Mouse (Mus musculus): ENCODE results near the gene Disp1. TPM values are rescaled to one million over a fixed set of nuclear protein-coding genes. Genes with fewer than 3 reads are reported as not detected.

Disp1 gene
- polyA plus RNA-seq, 1 experiment from 2014 or later, result 8.0 TPM

DNA sequence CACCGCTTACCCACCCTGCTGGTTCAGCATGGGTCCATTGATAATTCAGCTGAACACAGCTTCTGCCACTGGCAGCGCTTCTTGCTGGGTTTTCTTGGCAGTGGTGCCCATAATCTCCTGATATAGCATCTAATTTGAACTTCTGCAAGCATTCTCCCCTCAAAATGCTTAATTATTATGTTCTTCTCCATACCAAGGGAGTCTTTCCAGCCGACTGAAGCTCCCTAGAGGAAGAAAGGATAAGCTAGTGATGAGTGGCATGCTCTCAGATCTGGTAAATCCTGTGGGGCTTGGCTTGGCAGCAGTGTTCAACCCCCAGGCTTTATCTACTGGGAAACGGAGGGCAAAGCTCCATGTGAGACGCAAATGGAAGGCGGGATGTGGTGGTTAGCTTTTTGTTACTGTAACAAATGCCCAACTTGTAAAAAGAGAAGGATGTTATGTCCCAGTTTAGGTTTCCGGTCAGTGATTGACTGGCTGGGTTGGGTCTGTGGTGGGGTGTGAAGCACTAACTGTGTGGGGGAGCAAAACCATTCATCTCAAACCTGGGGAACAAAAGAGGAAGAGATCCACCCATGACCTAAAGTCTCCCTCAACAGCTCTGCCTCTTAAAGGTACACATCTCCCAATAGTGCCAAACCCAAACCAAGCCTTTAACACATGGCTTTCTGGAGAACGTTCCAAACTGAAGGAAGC lies 151.2 kb downstream of the Disp1 start:
- Histone ChIP-seq H3K27ac (ENCODE audit: low read length) (no peak overlapping the region), H3K4me3 (ENCODE audit: low read length) (no peak overlapping the region), H3K4me2 (ENCODE audit: low read depth, low read length) (no peak overlapping the region), H3K9ac (ENCODE audit: low read depth, low read length) (no peak overlapping the region), H3K4me1 (ENCODE audit: control insufficient read depth, insufficient read depth, low read length) (peaks cover 9% of the 10 kb centered on the region; the same call in 1 of the 2 replicates), H3K27me3 (replicated peaks; ENCODE audit: control insufficient read depth, insufficient read depth, low read length) (no peaks in the 10 kb centered on the region), H3K36me3 (ENCODE audit: control insufficient read depth, insufficient read depth, low read length) (no peaks in the 10 kb centered on the region), H3K9me3 (ENCODE audit: control insufficient read depth, low read length) (no peaks in the 10 kb centered on the region)
- WGBS, result 80% methylated on average over 8 of the region's 8 CpGs
- no peak for ATAC-seq

- no peaks in the 10 kb centered on the region for H3K27me3 ChIP-seq (replicated peaks; ENCODE audit: control insufficient read depth, insufficient read depth, low read length)
- no peak overlapping the region for H3K27ac ChIP-seq (ENCODE audit: low read length)
- no peaks in the 10 kb centered on the region for H3K36me3 ChIP-seq (ENCODE audit: control insufficient read depth, insufficient read depth, low read length)
- 78% methylated on average over 7 of the region's 7 CpGs for WGBS
- no peak overlapping the region for H3K4me2 ChIP-seq (ENCODE audit: low read depth, low read length)
- peaks cover 6% of the 10 kb centered on the region; the same call in 1 of the 2 replicates for H3K4me1 ChIP-seq (ENCODE audit: control insufficient read depth, insufficient read depth, low read length)
- no peaks in the 10 kb centered on the region for H3K9me3 ChIP-seq (ENCODE audit: control insufficient read depth, low read length)
- no peak overlapping the region for H3K4me3 ChIP-seq (ENCODE audit: low read length)
- no peak overlapping the region for H3K9ac ChIP-seq (ENCODE audit: low read depth, low read length)
- ATAC-seq, result no peak
Measured at GRCm38 (mm10) chr1:183067807-183068206, 153.5 kb downstream of the Disp1 start.

GRCm38 (mm10) chr1:183066981-183067380 lies 154.3 kb downstream of the Disp1 start:
- no peaks in the 10 kb centered on the region for H3K9me3 ChIP-seq (ENCODE audit: control insufficient read depth, low read length)
- no peak overlapping the region for H3K27ac ChIP-seq (ENCODE audit: low read length)
- WGBS, result 65% methylated on average over 4 of the region's 4 CpGs
- H3K4me1 ChIP-seq (ENCODE audit: control insufficient read depth, insufficient read depth, low read length), result peaks cover 2% of the 10 kb centered on the region; the same call in 1 of the 2 replicates
- H3K27me3 ChIP-seq (replicated peaks; ENCODE audit: control insufficient read depth, insufficient read depth, low read length), result no peaks in the 10 kb centered on the region
- no peak overlapping the region for H3K4me3 ChIP-seq (ENCODE audit: low read length)
- H3K4me2 ChIP-seq (ENCODE audit: low read depth, low read length), result no peak overlapping the region
- H3K9ac ChIP-seq (ENCODE audit: low read depth, low read length), result no peak overlapping the region
- ATAC-seq, result no peak
- H3K36me3 ChIP-seq (ENCODE audit: control insufficient read depth, insufficient read depth, low read length), result no peaks in the 10 kb centered on the region

DNA sequence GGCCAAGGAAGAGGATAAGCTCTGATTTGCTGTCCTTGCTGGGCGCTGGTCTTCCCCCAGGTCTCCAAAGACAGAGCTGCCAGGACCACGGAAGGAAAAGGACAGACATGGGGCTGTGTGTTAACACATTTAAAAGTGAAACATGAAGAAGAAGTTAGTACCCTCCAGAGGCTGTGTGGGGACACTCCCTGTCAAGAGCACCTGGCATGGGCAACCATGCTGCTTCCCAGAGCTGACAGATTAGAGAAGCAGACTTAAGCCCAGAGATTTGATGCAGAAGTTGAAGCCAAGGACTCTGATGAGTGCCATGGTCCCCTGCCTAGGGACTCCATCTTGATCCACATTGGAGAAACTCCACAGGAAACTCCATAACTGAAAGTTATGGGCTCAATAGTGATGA lies 160.7 kb downstream of the Disp1 start:
- Histone ChIP-seq H3K27me3 (replicated peaks; ENCODE audit: control insufficient read depth, insufficient read depth, low read length) (no peaks in the 10 kb centered on the region; the same call in 1 of the 2 replicates), H3K4me3 (ENCODE audit: low read length) (no peak overlapping the region), H3K9me3 (ENCODE audit: control insufficient read depth, low read length) (no peaks in the 10 kb centered on the region), H3K4me2 (ENCODE audit: low read depth, low read length) (no peak overlapping the region), H3K9ac (ENCODE audit: low read depth, low read length) (no peak overlapping the region), H3K27ac (ENCODE audit: low read length) (no peak overlapping the region), H3K36me3 (ENCODE audit: control insufficient read depth, insufficient read depth, low read length) (no peaks in the 10 kb centered on the region), H3K4me1 (ENCODE audit: control insufficient read depth, insufficient read depth, low read length) (peaks cover 3% of the 10 kb centered on the region; the same call in 1 of the 2 replicates)
- ATAC-seq, result no peak
- WGBS, result 73% methylated on average over 2 of the region's 2 CpGs

DNA sequence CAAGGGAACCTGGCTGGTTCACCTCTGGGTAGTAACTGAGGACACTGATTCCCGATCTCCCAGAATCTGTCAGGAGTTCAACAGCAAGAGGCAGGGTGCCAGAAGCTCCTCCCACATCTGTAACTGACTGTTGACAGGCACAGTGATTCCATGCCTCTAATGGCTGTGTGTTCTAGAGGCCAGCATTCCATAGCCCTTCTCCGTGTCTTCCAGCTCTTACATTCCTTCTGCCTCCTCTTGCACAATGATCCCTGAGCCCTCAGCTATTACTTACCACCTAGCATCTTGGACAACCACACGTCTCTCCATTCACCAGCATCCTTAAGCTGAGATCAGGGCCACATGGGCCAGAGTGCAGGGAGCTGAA lies 165.1 kb downstream of the Disp1 start:
- Histone ChIP-seq H3K4me2 (ENCODE audit: low read depth, low read length) (no peak overlapping the region), H3K9me3 (ENCODE audit: control insufficient read depth, low read length) (no peaks in the 10 kb centered on the region), H3K36me3 (ENCODE audit: control insufficient read depth, insufficient read depth, low read length) (no peaks in the 10 kb centered on the region), H3K4me3 (ENCODE audit: low read length) (no peak overlapping the region), H3K27ac (ENCODE audit: low read length) (peak overlapping the region; percentile 33; the same call in 1 of the 2 replicates), H3K9ac (ENCODE audit: low read depth, low read length) (no peak overlapping the region), H3K27me3 (replicated peaks; ENCODE audit: control insufficient read depth, insufficient read depth, low read length) (no peaks in the 10 kb centered on the region; the same call in 1 of the 2 replicates), H3K4me1 (ENCODE audit: control insufficient read depth, insufficient read depth, low read length) (peaks cover 6% of the 10 kb centered on the region; the same call in 1 of the 2 replicates)
- ATAC-seq, result peak; percentile 29; the same call in 1 of the 2 replicates
- WGBS, result 33% methylated on average over 3 of the region's 3 CpGs

DNA sequence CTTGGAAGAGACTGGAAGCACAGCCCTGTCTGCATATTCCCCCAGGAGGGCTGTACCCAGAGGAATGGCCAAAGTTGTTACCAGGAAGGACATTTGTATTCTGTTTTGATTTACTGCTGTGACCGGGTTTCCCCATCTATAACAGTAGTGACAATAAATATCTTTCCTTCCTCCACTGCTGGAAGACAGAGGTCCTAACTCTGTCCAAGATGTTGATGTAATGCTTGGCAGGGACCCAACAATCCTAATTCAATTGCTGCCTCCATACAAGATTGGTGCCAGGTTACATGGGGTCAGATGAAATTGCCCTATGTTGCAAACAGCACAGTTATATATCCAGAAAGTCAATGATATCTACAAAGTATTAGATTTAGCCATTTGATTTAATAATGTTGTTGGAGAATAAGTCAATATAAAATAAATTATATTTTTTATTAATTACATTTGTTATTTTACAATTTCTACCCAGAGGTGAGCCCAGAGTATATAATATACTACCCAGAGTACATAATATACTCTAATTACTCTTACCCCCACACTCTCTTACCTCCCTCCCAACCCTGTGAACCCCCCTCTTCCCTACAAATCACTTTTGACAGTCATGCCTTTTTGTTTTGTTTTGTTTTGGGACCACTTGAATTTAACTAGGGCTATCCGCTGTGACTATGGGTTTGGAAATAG lies 165.6 kb downstream of the Disp1 start:
- peak; percentile 51 for ATAC-seq
- H3K4me3 ChIP-seq (ENCODE audit: low read length), result no peak overlapping the region
- H3K9ac ChIP-seq (ENCODE audit: low read depth, low read length), result no peak overlapping the region
- no peak overlapping the region for H3K4me2 ChIP-seq (ENCODE audit: low read depth, low read length)
- no peaks in the 10 kb centered on the region for H3K9me3 ChIP-seq (ENCODE audit: control insufficient read depth, low read length)
- H3K36me3 ChIP-seq (ENCODE audit: control insufficient read depth, insufficient read depth, low read length), result no peaks in the 10 kb centered on the region
- peak overlapping the region; percentile 33; the same call in 1 of the 2 replicates for H3K27ac ChIP-seq (ENCODE audit: low read length)
- no peaks in the 10 kb centered on the region for H3K27me3 ChIP-seq (replicated peaks; ENCODE audit: control insufficient read depth, insufficient read depth, low read length)
- peaks cover 6% of the 10 kb centered on the region; the same call in 1 of the 2 replicates for H3K4me1 ChIP-seq (ENCODE audit: control insufficient read depth, insufficient read depth, low read length)
- WGBS, result 68% methylated on average over 2 of the region's 2 CpGs

- H3K27ac ChIP-seq (ENCODE audit: low read length), result no peak overlapping the region
- H3K4me3 ChIP-seq (ENCODE audit: low read length), result no peak overlapping the region
- no peak overlapping the region for H3K9ac ChIP-seq (ENCODE audit: low read depth, low read length)
- no peak for ATAC-seq
- H3K4me1 ChIP-seq (ENCODE audit: control insufficient read depth, insufficient read depth, low read length), result peaks cover 17% of the 10 kb centered on the region
- 81% methylated on average over 7 of the region's 7 CpGs for WGBS
- H3K9me3 ChIP-seq (ENCODE audit: control insufficient read depth, low read length), result no peaks in the 10 kb centered on the region
- no peaks in the 10 kb centered on the region for H3K27me3 ChIP-seq (replicated peaks; ENCODE audit: control insufficient read depth, insufficient read depth, low read length)
- H3K4me2 ChIP-seq (ENCODE audit: low read depth, low read length), result no peak overlapping the region
- no peaks in the 10 kb centered on the region for H3K36me3 ChIP-seq (ENCODE audit: control insufficient read depth, insufficient read depth, low read length)
Measured at GRCm38 (mm10) chr1:183052663-183053062, 168.7 kb downstream of the Disp1 start.

- Histone ChIP-seq H3K9me3 (ENCODE audit: control insufficient read depth, low read length) (no peaks in the 10 kb centered on the region), H3K4me3 (ENCODE audit: low read length) (no peak overlapping the region), H3K4me1 (ENCODE audit: control insufficient read depth, insufficient read depth, low read length) (peaks cover 20% of the 10 kb centered on the region), H3K27me3 (replicated peaks; ENCODE audit: control insufficient read depth, insufficient read depth, low read length) (no peaks in the 10 kb centered on the region), H3K36me3 (ENCODE audit: control insufficient read depth, insufficient read depth, low read length) (no peaks in the 10 kb centered on the region), H3K9ac (ENCODE audit: low read depth, low read length) (no peak overlapping the region), H3K27ac (ENCODE audit: low read length) (no peak overlapping the region), H3K4me2 (ENCODE audit: low read depth, low read length) (no peak overlapping the region)
- ATAC-seq, result no peak
- 69% methylated on average over 6 of the region's 6 CpGs for WGBS
Measured at GRCm38 (mm10) chr1:183049295-183049694, 172.0 kb downstream of the Disp1 start.

DNA sequence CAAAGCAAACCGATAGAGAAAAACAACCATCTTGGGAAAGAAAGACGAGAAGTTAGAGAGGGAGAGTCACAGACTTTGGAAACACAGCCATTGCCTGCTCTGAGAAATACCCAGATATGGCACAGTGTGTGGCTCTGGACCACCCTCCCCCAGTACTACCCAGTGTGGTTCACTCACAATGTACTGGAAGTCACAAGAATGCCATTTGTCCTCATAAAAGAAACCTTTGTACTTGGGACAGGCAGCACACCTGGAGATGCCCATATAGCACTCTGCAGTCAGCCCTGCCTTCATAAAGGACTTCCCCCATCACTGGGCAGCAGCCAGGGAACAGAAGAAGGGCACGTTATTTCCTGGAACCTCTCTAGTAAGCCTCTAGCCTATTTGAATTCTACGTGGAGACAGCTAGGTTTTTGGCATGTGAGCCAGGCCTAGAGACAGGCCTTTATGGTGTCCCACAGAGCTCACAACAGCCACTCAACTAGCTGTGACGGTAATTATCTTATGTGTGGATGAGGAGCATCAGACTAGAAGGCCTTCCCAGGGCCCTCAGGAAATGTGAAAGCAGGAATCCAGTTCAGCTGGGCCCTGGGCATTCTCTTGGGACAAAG lies 173.3 kb downstream of the Disp1 start:
- no peaks in the 10 kb centered on the region for H3K36me3 ChIP-seq (ENCODE audit: control insufficient read depth, insufficient read depth, low read length)
- no peaks in the 10 kb centered on the region for H3K9me3 ChIP-seq (ENCODE audit: control insufficient read depth, low read length)
- H3K9ac ChIP-seq (ENCODE audit: low read depth, low read length), result no peak overlapping the region
- ATAC-seq, result peak; percentile 96
- no peak overlapping the region for H3K4me2 ChIP-seq (ENCODE audit: low read depth, low read length)
- H3K4me1 ChIP-seq (ENCODE audit: control insufficient read depth, insufficient read depth, low read length), result peaks cover 20% of the 10 kb centered on the region
- WGBS, result 51% methylated on average over 5 of the region's 5 CpGs
- H3K4me3 ChIP-seq (ENCODE audit: low read length), result no peak overlapping the region
- no peaks in the 10 kb centered on the region for H3K27me3 ChIP-seq (replicated peaks; ENCODE audit: control insufficient read depth, insufficient read depth, low read length)
- H3K27ac ChIP-seq (ENCODE audit: low read length), result peak overlapping the region; percentile 43
